Mouse (Mus musculus) kidney, postnatal 36 days (tissue): ENCODE results near the gene Satb2.

Experiments
- DNase-seq, 2 experiments: peaks; one replicate each; pipeline ENCODE4 v3.0.0; 2021 to 2022; ENCODE audit warnings: mixed read lengths in 2 of 2

Satb2 gene

DNA sequence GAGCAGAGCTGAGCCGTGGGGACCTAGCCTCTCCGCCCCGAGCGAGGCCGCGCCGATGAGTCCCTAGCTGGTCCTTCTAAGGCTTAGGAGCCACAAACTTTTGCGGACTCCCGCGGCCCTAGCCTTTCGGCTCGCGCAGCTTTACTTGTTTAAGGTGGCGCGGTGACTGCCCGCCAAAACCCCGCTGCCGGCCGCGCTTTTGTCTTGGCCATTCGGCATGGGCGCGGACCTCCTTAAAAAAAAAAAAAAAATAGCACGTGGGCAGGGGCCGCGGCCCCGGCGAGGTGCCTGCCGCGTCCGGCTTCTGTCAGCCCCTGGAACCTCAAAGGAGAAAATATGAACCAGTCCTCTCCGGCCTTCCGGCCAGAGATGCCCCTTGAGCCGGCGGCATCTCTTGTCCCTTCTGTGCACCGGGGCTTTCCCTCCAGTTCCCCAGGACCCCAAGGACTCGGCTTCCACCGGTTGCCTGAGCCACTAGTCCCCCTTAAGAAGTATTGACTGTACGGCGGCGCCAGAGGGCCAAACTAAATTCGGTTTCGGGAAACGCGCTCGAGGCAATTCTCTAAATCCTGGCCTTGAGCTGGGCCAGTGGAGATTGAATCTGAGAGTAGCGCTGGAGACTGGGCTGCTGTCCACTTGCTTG, 5.4 kb downstream of the Satb2 start:
- peak; percentile 94 to 97 for DNase-seq

GRCm38 (mm10) chr1:56972251-56972949, 6.0 kb downstream of the Satb2 start:
- peak; percentile 40 to 73 for DNase-seq

- DNase-seq, result no peak
These were observed 6.6 kb downstream of the Satb2 start for GRCm38 (mm10) chr1:56971942-56972250.

DNA sequence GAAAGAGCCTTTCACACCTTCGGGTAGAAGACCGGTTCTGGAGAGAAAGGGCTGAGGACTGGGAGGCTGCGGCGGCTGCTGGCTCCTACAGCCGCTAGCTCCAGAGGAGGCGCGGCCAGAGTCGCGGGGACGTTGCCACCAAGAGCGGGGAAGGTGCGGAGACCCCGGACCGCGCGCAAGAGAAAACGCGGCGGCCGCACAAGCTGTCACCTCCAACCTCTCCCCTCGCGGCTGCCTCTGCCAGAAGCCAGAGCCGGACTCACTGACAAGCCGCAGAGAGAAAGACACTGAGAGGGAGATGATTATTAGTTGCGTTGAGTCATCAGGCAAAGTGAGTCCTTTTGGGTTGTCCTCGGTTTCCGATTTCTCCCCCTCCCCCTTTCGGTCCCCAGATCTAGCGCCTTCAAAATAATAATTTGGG, 7.0 kb downstream of the Satb2 start:
- peak in 1 of 2 experiments; percentile 39 for DNase-seq

DNA sequence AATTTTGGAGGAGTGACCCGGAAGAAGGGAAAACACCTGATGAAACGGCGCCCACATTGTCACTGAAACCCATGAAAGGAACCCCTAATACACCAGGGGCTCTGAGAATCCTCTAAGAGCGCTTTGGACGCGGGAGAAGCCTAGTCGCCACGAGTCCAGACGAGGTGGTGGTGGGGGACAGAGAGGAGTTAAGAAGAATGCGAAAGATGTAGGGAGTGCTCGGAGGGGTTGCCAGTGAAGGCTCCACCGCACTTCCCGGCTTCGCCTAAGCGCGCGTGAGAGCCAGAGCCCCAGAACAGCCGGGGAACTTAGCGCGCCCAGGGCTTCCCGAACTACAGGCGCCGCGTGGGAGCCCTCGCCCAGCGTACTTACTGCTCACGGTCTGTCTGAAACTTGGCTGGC, 7.7 kb downstream of the Satb2 start:
- peak in 1 of 2 experiments; percentile 56 for DNase-seq

DNA sequence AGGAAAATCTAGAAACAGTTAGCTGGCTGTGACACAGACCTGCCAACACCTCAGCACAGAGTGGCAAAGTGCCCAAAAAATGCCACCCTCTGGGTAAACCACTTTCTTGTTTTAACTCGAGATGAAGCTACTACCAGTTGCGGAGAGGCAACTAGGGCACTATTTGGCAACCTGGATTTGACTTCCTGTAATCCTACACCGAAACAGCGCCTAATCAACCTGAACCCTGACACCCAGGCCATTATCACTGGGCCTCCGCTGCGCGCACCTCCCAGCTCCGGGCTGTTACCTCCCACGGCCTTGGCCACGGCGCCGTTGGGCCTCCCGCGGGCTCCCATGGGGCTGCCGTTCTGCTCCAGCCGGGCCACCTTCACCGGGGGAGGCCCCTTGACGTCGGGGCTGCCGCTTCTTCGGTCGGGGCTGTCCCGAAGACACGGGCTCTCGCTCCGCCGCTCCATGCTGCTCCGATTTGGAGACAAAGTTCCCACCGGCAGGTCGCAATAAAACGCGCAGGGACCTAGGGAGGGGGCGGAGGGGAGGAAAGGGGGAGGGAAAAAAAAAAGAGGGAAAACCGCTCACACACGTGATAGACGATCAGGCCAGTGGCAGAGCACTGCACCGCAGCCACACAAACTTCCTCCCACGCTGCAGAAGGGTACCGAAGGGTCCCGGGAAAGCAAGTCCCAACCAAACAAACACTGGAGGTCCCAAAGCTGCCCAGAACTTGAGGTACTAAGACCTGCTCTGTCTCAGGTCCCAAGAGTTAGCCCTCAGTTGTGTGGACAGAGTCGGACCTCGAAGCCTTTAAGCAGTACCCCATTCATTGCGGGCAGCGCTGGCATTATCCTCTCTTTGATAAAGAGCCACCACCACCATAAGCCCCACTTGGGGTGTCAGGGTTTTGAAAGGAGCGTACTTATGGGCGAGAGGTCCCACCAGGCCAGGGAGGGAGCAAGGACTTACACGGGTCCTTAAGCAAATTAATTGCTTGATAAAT, 8.8 kb downstream of the Satb2 start:
- DNase-seq, result peak; percentile 66 to 74

GRCm38 (mm10) chr1:56965879-56966579, 12.4 kb downstream of the Satb2 start:
- no peak for DNase-seq

- DNase-seq, result no peak
These were observed 14.0 kb downstream of the Satb2 start for GRCm38 (mm10) chr1:56964493-56964892.

- no peak for DNase-seq
These were observed 15.2 kb downstream of the Satb2 start for GRCm38 (mm10) chr1:56963291-56963690.

DNA sequence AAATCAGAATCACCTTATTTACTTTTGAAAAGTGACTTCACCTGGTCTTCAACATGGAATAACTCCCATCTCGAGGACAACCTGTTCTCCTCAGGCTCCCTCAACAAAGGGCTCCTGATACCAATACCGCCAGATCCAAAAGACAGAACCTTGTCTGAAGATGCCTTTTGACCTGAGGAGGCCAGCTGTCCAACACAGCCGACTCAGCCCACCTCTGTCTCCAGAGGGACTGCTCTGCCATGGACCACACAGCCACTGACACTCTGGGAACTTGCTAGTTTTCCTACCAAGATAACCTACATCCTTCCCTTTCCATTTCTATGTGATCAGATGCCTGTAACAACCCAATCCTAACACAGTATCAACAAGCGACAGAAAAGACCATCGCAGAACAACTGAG, 19.5 kb downstream of the Satb2 start:
- no peak for DNase-seq

DNA sequence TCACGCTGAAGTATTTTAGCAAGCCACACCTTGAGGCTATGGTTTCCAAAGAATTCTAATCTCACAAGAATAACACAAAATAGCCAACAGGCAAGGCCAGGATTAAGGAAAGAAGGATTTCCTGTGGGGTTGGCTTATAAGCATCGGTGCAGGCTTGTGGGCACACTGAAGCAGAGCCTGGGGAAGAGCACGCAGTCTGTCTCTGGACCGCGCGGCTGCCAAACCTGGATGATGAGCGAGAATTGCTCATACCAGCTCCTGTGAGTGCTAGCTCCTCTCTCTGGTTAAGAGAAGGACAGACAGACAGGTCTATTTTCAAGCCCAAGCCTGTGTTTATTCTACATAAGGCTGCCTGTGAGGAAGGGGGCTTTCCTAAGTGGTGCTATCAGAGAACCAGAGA, 20.5 kb downstream of the Satb2 start:
- no peak for DNase-seq

- DNase-seq, result no peak
These were observed 21.6 kb downstream of the Satb2 start for GRCm38 (mm10) chr1:56956811-56957210.

- DNase-seq, result no peak
These were observed 22.7 kb downstream of the Satb2 start for GRCm38 (mm10) chr1:56955739-56956085.

DNA sequence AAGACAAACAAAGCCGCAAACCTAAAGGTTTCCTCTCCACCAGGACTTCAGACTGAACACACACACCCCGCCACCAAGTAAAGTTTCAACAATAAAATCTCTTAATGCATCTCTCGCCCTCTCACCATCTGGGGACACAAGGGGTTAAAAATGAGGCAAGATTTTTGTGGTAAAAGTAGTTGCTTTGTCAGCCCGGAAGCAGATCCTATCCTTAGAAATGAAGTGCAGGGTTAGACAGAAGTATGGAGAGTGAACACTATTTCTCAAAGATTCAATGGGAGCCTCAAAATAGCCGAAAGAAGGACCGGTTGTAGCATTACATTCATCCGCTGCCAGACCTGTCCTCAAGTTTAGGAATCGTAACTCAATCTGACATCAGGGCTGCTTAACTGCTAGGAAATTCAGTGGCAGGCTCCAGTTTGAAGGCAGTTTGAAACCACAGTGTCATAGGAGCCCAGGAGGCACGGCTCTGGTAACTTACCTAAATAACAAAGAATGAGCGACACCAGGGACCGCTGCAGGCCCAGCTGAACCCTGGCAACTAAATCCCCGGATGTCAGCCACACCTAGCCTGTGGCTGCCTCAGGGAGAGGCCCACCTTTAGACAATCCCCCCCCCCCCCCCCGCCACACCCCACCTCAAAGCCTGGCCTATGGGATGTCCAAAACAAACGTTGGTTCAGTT, 23.3 kb downstream of the Satb2 start:
- DNase-seq, result no peak

DNA sequence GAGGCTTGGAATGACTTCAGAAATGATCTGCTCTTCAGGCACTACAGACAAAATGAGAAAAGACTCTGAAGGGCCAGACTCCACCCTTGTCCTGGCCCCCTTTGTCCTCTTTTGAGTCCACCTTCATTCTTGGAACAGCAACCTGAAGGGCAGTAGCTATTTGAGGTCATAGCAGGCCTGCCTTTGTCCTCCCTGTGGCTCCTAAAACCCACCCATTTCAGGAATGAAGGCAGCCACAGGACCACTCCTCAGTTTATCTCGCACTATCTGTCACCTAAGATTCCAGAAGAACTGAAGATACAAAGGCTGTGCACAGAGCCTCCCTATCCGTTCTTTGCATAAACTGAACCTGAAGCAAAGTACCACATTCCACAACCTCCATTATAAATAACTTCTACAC, 24.9 kb downstream of the Satb2 start:
- DNase-seq, result no peak

DNA sequence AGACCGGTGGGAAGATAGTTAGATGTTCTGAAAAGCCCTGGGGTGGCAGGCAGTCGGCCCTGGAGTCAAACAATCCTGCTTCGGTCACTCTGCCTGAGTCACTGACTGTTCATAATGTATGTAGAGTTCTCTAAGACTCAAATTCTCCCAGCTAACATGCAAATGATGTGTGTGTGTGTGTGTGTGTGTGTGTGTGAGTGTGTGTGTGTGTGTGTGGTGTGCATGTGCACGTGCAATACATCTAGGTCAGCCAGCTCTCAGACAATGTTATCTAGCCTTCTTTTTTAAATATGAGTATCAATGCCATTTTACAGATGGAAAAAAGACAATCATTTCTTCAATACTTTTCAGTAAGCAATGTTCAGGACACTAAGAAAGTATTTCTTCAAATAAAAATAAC, 26.5 kb downstream of the Satb2 start:
- DNase-seq, result no peak

DNA sequence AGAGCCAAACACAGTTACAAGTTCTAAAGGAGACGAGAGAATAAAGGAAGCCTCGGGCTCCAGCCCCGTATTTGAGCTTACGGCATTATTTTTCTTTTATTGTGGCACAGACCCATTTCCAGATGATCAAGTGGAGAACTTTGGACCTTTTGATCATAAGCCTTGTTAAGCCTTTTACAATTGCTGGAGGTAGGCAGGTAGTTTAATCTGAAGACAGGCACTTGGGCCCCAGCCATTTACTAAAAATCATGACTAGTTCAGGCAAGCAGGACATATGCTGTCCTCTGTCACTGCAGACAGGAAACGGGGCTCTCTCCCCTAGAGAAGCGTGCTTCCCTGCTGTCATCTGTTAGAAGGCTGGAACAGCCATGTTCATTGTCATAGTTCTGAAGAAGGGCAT, 26.9 kb downstream of the Satb2 start:
- no peak for DNase-seq

GRCm38 (mm10) chr1:56939432-56939831, 39.0 kb downstream of the Satb2 start:
- no peak for DNase-seq

GRCm38 (mm10) chr1:56938432-56938831, 40.0 kb downstream of the Satb2 start:
- no peak for DNase-seq

- no peak for DNase-seq
These were observed 41.9 kb downstream of the Satb2 start for GRCm38 (mm10) chr1:56936554-56936953.

GRCm38 (mm10) chr1:56933821-56934220, 44.6 kb downstream of the Satb2 start:
- DNase-seq, result no peak

DNA sequence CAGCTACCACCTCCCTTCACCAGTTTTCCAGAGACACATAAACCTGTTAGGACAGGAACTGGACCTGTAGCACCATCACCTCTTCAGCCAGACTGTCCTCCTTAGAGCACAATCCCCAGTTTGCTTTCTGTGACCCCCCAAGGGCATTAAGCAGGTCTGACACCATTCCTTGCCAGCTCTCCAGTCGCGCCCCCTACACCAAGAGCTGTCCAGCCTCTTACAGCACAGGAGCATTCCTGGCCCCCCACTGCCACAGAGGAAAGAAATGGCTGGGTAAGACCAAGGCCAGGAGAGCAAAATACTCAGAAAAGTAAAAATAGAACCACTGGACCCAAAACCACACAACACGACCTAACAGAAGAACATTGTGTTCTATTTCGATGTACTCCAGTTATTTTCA, 48.4 kb downstream of the Satb2 start:
- DNase-seq, result no peak
